Mouse (Mus musculus) ovary, postnatal 10 days (tissue): ENCODE measurements around the gene Krt15.

Experiments used
- DNase-seq: peaks from one replicate; pipeline ENCODE4 v3.0.0; 2022; ENCODE audit warnings: low spot score

The Krt15 gene

DNA sequence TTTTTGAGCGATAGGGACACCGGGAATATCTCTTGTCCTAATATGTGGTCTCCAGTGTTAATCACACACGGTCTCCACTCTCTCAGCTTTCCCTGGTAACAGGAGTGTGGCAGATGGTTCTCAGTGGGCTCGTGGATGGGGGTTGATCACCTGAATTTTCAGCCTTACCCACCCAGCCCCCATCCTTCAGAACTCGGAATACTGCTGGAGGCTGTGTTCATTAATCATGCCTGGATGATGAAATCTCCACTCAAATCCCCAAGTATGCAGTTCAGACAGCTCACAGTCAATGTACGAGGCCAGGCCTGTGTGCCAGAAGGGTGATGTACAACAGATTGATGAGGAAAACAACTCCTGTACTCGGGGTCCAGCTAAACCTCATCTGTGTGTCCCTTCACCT lies 10.8 kb downstream of the Krt15 start:
- DNase-seq, result no peak

GRCm38 (mm10) chr11:100121466-100121865 lies 14.3 kb downstream of the Krt15 start, which contains the start of gene Krt13:
Gene Krt13 (minus strand): TSS chr11:100121566.
- DNase-seq, result no peak

GRCm38 (mm10) chr11:100120331-100120730 lies 15.4 kb downstream of the Krt15 start:
- no peak for DNase-seq

DNA sequence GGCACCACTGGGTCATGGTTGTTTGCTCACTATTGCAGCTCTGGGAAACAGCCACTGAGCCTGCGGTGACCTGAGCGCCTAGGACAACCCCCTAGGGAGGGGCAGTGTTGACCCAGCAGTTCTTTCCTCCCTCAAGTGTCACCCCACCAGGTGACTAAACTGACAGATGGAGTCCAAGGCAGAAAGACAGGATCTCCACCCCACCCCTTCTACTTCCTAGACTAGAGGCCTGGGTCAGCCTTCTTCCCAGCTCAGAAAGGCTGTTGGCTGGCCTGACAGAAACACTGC lies 22.0 kb downstream of the Krt15 start:
- DNase-seq, result no peak

DNA sequence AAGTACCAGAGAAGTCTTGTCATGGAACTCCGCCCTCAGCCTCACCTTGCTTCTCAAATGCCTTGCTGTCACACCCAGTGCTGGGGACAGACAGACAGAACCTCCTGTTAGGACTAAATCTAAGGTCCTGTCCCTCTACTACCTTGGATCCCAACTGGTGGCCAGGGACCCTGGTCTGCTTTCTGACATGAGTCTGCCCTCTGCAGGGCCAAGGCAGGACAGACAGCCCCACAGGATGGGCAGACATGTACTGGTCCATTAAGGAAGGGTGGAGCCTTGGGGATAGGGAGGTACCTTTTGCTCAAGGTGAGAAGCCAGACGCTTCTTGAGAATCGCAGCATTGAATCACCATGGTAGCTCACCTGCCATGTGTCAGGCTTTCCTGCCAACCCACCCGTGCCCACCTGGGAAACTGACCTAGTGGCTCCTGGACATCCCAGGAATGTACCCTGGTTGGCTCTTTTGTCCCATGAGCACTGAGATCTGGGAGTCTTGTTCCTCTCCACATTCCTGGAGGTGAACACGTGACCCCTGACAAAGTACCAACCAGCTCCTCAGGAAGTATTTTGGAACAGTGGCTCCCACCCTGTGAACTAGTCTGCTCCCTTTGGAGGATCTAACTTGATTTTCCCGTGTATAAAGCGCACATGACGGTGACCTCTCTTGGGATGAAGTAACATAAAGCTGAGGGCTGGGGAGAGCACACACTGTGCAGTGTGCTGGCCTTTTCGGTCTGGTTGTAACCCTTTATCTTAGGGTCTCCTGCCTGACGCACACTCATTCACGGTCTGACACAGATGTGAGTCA lies 22.6 kb downstream of the Krt15 start:
- DNase-seq, result no peak

GRCm38 (mm10) chr11:100105576-100106122 lies 30.1 kb downstream of the Krt15 start, which contains the start of gene Krt36:
Gene Krt36 (minus strand): TSS chr11:100105626.
- DNase-seq, result no peak

DNA sequence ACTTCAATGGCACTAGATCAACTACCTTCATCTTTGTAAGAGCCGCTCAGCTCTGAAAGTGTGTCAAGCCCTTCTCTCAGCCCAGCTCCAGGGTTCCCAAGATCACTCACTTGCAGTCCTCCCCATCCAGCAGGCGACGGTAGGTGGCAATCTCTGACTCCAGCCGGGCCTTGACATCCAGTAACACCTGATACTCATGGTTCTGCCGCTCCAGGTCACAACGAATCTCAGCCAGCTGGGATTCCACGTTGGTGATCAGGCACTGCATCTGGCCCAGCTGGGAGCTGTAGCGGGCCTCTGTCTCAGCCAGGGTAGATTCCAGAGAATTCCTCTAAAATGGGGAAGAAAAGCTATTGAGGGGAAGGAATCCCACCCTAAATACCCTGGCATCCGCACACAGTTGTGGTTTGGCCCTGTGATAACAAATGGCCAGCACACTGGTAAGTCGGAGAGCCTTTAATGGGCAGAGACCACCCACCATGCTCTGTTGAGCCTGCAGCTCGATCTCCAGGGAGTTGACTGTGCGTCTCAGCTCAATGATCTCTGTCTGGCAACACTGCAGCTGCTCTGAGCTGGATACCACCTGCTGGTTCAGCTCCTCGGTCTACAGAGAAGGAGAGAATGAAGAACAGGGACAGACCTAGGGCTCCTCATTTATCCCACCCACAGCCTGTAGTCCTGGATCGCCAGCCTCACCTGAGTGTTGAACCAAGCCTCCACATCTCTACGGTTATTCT lies 32.9 kb downstream of the Krt15 start:
- no peak for DNase-seq

DNA sequence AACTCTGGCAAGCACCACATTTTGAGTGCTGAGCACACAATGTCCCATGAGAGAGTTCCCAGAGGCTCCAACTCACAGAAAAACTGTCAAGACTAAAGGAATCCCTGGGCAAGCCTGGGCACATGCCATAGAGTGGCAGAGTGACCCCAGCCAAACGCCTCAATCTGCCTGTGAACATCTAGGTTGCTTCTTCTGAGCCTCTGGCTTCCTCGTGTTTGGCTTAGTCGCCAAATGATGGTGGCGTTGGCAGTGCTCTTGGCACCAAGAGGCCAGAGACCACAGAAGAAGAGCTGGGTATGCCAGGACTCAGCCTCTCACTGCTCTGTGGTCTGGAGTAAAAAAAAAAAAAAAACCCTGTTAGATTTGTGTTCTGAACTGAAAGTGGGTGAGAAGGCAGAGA lies 35.3 kb downstream of the Krt15 start:
- DNase-seq, result no peak

DNA sequence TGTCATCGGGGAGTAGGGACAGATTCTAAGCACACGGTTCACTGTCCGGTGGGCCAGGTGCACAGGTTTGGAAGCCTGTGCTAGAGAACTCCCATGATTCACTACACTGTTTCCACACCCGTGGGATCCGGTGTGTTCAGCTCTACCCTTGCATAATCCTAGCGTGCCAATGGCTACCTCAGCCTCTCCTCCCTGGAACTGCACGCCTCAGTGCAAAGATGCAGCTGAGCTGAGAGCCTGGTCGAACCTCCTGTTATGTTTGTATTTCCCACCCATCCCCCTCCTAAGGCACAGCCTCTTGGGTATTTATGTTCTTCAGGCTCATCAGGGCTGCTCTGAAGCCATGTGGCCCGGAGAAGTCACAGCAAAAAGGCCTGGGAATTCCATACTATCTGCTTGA lies 37.9 kb downstream of the Krt15 start:
- DNase-seq, result no peak

DNA sequence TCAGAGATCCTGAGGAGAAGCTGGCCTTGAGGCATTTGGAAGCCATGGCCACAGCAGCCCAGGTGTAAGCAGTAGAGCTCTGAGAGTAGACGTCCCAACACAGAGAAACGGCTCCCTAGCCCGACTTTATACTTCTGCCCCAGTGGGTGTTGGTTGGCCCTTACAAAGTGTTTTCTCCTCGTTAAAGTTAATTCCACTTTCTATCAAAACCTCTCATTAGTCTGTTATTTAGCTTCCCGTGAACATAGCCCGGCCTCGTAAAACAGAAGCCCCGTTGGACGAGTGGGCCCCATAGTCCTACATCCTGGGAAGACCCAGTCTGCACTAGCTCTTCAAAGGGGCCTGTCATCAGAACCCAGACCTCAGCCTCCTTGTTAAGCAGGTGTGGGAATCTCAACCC lies 39.6 kb downstream of the Krt15 start, which contains the start of gene Krt35:
Gene Krt35 (minus strand): TSS at position 101 of the 400 bp plus-strand sequence.
- DNase-seq, result no peak

GRCm38 (mm10) chr11:100088378-100089025 lies 47.2 kb downstream of the Krt15 start:
- DNase-seq, result no peak

- no peak for DNase-seq
Observed at GRCm38 (mm10) chr11:100087861-100088260, 47.9 kb downstream of the Krt15 start, which contains the start of gene Krt32. Gene Krt32 (minus strand): TSS chr11:100088226.
